Mouse (Mus musculus): Measurements from ENCODE around the gene Zfp992. TPM values are rescaled to one million over a fixed set of nuclear protein-coding genes. Genes with fewer than 3 reads are reported as not detected.
"Not testable (repeated sequence)": the region's sequence is repeated elsewhere in the genome, so short reads cannot be mapped to it uniquely, and the experiment has no call there.

Zfp992 gene
- polyA plus RNA-seq, 1 experiment from 2014 or later = 0.84 TPM

DNA sequence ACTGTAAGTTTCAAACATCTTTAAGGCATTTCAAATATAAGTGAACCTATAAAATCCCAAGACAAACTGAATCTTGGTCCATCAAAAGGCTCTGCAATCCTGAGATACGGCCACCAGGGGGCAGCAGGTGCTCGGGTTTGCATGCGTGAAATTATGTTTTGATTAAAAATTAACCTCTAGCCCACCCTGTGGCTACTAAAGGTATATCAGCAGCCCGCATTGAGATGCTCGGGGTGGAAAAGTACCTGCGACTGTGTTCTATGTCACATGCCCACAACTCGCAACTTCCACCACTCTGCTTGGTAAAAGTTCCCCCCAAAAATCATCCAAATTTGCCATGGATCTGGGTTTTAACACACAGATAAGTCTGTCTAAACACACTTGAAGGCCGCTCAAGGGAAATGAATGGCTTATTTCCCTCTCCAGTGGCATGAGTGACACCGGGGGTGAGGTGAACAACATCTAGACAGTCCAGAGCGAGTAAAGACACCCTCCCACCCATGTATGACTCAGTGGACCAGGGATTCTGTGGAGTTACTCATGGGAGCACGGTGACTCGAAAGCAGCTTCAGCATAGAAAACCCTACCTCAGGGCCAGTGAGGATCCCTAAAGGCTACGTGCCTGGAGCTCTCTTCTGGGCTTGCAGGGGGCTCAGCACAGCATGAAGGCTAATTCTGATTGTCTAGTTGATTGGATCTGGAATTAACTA is 34.9 kb downstream of the Zfp992 start:
- not testable (repeated sequence) for H3K27me3 ChIP-seq (replicated peaks; ENCODE audit: insufficient read depth, low read length); H3K4me2 ChIP-seq (replicated peaks; ENCODE audit: low read depth, low read length); H3K4me3 ChIP-seq (ENCODE audit: low read depth, low read length); H3K36me3 ChIP-seq (ENCODE audit: insufficient read depth, low read length); H3K4me1 ChIP-seq (ENCODE audit: insufficient read depth, low read depth, low read length); H3K27ac ChIP-seq (ENCODE audit: low read length); DNase-seq (ENCODE audit: low spot score); H3K9ac ChIP-seq (replicated peaks; ENCODE audit: low read depth)
- WGBS = 67% methylated on average over 13 of the region's 13 CpGs
- ATAC-seq = peak; percentile 43; the same call in 1 of the 2 replicates
- H3K9me3 ChIP-seq (ENCODE audit: low read length) = peaks cover 38% of the 10 kb centered on the region

GRCm38 (mm10) chr4:146484676-146485075 is 35.9 kb downstream of the Zfp992 start:
- not testable (repeated sequence) for H3K4me2 ChIP-seq (replicated peaks; ENCODE audit: low read depth, low read length); H3K27ac ChIP-seq (ENCODE audit: low read length); H3K36me3 ChIP-seq (ENCODE audit: insufficient read depth, low read length); H3K27me3 ChIP-seq (replicated peaks; ENCODE audit: insufficient read depth, low read length); DNase-seq (ENCODE audit: low spot score); H3K4me3 ChIP-seq (ENCODE audit: low read depth, low read length); ATAC-seq; H3K4me1 ChIP-seq (ENCODE audit: insufficient read depth, low read depth, low read length); H3K9ac ChIP-seq (replicated peaks; ENCODE audit: low read depth)
- H3K9me3 ChIP-seq (ENCODE audit: low read length) = peaks cover 43% of the 10 kb centered on the region

- peaks cover 41% of the 10 kb centered on the region for H3K9me3 ChIP-seq (ENCODE audit: low read length)
Measured at GRCm38 (mm10) chr4:146485183-146485939, 36.5 kb downstream of the Zfp992 start.

GRCm38 (mm10) chr4:146486753-146487152 is 37.9 kb downstream of the Zfp992 start:
- peaks cover 33% of the 10 kb centered on the region for H3K9me3 ChIP-seq (ENCODE audit: low read length)
- 54% methylated on average over 1 of the region's 1 CpGs for WGBS
- H3K4me2 ChIP-seq (replicated peaks; ENCODE audit: low read depth, low read length); H3K36me3 ChIP-seq (ENCODE audit: insufficient read depth, low read length); DNase-seq (ENCODE audit: low spot score); H3K4me3 ChIP-seq (ENCODE audit: low read depth, low read length); H3K27me3 ChIP-seq (replicated peaks; ENCODE audit: insufficient read depth, low read length); H3K4me1 ChIP-seq (ENCODE audit: insufficient read depth, low read depth, low read length); H3K9ac ChIP-seq (replicated peaks; ENCODE audit: low read depth); H3K27ac ChIP-seq (ENCODE audit: low read length): not testable (repeated sequence)
- peak; percentile 8; the same call in 1 of the 2 replicates for ATAC-seq

More at GRCm38 (mm10) chr4:146485183-146485939, 36.5 kb downstream of the Zfp992 start:
- not testable (repeated sequence) for ATAC-seq; H3K4me2 ChIP-seq (replicated peaks; ENCODE audit: low read depth, low read length); H3K4me3 ChIP-seq (ENCODE audit: low read depth, low read length); H3K4me1 ChIP-seq (ENCODE audit: insufficient read depth, low read depth, low read length); H3K27ac ChIP-seq (ENCODE audit: low read length); DNase-seq (ENCODE audit: low spot score); H3K9ac ChIP-seq (replicated peaks; ENCODE audit: low read depth); H3K36me3 ChIP-seq (ENCODE audit: insufficient read depth, low read length); H3K27me3 ChIP-seq (replicated peaks; ENCODE audit: insufficient read depth, low read length)
- WGBS = 61% methylated on average over 6 of the region's 6 CpGs

DNA sequence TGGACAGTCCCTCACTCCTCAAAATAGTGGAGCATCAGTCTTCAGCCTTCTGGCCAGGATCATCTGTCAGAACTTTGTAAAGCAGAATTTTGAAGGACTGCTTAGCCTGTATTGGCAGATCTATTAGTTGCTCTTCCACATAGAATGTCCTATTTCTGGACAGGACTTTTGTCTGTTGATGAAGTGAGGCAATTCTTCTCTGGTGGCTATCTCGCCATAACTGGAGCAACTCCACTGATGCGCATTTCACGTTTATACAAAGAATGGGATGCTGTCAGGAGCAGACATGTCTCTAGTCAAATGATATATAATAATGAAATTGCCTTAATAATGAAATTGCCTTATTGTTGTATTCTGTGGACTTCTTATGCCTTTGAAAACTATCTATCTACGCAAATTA is 40.4 kb downstream of the Zfp992 start:
- not testable (repeated sequence) for H3K9ac ChIP-seq (replicated peaks; ENCODE audit: low read depth); H3K27ac ChIP-seq (ENCODE audit: low read length); H3K27me3 ChIP-seq (replicated peaks; ENCODE audit: insufficient read depth, low read length); H3K36me3 ChIP-seq (ENCODE audit: insufficient read depth, low read length); H3K4me1 ChIP-seq (ENCODE audit: insufficient read depth, low read depth, low read length); DNase-seq (ENCODE audit: low spot score); ATAC-seq; H3K4me3 ChIP-seq (ENCODE audit: low read depth, low read length); H3K4me2 ChIP-seq (replicated peaks; ENCODE audit: low read depth, low read length)
- 72% methylated on average over 4 of the region's 4 CpGs for WGBS
- peaks cover 34% of the 10 kb centered on the region for H3K9me3 ChIP-seq (ENCODE audit: low read length)

GRCm38 (mm10) chr4:146491993-146492392 is 43.2 kb downstream of the Zfp992 start:
- H3K4me3 ChIP-seq (ENCODE audit: low read depth, low read length); H3K27me3 ChIP-seq (replicated peaks; ENCODE audit: insufficient read depth, low read length); DNase-seq (ENCODE audit: low spot score); H3K9ac ChIP-seq (replicated peaks; ENCODE audit: low read depth); H3K4me2 ChIP-seq (replicated peaks; ENCODE audit: low read depth, low read length); H3K27ac ChIP-seq (ENCODE audit: low read length); H3K36me3 ChIP-seq (ENCODE audit: insufficient read depth, low read length); H3K4me1 ChIP-seq (ENCODE audit: insufficient read depth, low read depth, low read length): not testable (repeated sequence)
- 67% methylated on average over 1 of the region's 1 CpGs for WGBS
- peaks cover 31% of the 10 kb centered on the region for H3K9me3 ChIP-seq (ENCODE audit: low read length)
- peak; percentile 22; the same call in 1 of the 2 replicates for ATAC-seq

DNA sequence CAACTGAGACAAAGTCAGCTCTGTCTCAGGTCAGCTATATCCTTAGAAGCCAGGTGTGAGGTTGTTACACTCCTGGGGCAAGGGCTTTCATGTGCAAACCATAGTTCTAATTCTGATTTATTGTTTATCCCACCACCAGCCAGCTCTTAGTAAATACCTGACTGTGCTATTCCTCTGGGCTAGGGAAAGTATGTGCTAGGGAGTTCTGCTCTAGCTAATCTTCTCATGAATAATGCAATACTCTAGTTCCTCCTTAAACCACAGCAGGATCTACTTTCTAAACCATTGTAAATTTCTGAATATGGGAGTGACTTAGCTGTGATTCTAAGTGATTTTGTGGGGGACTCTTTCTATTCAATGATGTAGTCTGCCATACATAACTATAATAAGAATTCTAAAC is 43.6 kb downstream of the Zfp992 start:
- no peaks in the 10 kb centered on the region for H3K36me3 ChIP-seq (ENCODE audit: insufficient read depth, low read length)
- H3K9ac ChIP-seq (replicated peaks; ENCODE audit: low read depth) = no peak overlapping the region
- H3K9me3 ChIP-seq (ENCODE audit: low read length) = peaks cover 31% of the 10 kb centered on the region
- H3K4me3 ChIP-seq (ENCODE audit: low read depth, low read length) = no peak overlapping the region
- no peaks in the 10 kb centered on the region for H3K4me1 ChIP-seq (ENCODE audit: insufficient read depth, low read depth, low read length)
- no peak overlapping the region for H3K4me2 ChIP-seq (replicated peaks; ENCODE audit: low read depth, low read length)
- TF ChIP-seq EP300 (IDR thresholded peaks at IDR 0.05) (no peak), CTCF (IDR thresholded peaks at IDR 0.05) (no peak)
- H3K27me3 ChIP-seq (replicated peaks; ENCODE audit: insufficient read depth, low read length) = no peaks in the 10 kb centered on the region
- no peak for DNase-seq (ENCODE audit: low spot score)
- H3K27ac ChIP-seq (ENCODE audit: low read length) = no peak overlapping the region
- no peak for ATAC-seq

All from lung, postnatal 0 days (tissue).